Mouse (Mus musculus): ENCODE data around the gene Abcc5.
"Not testable (repeated sequence)": the region's sequence is repeated elsewhere in the genome, so short reads cannot be mapped to it uniquely, and the experiment has no call there.

The Abcc5 gene

GRCm38 (mm10) chr16:20425855-20426598 lies at the start of gene Abcc5:
Gene Abcc5 (minus strand): TSS chr16:20426394.
- DNase-seq (ENCODE audit: low read depth, low spot score): peak; percentile 91

- DNase-seq (ENCODE audit: low read depth, low spot score): no peak
Measured at GRCm38 (mm10) chr16:20475335-20475734, 49.1 kb upstream of the Abcc5 start.

- no peak for DNase-seq (ENCODE audit: low read depth, low spot score)
Measured at GRCm38 (mm10) chr16:20474786-20475185, 48.6 kb upstream of the Abcc5 start.

- no peak for DNase-seq (ENCODE audit: low read depth, low spot score)
Measured at GRCm38 (mm10) chr16:20474211-20474610, 48.0 kb upstream of the Abcc5 start.

GRCm38 (mm10) chr16:20473748-20474147 lies 47.6 kb upstream of the Abcc5 start:
- DNase-seq (ENCODE audit: low read depth, low spot score): no peak

DNA sequence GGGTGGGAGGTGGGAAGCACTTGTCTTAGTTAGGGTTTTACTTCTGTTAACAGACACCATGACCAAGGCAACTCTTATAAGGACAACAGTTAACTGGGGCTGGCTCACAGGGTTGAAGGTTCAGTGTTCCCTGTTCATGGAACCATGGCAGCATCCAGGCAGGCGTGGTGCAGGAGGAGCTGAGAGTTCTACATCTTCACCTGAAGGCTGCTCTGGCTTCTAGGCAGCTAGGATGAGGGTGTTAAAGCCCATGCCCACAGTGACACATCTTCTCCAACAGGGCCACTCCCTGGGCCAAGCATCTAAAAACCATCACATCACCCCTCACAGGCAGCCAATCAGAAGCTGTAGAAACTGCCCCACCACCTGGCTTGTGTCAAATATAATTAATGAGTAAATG lies 45.5 kb upstream of the Abcc5 start:
- no peak for DNase-seq (ENCODE audit: low read depth, low spot score)

GRCm38 (mm10) chr16:20470981-20471380 lies 44.8 kb upstream of the Abcc5 start:
- DNase-seq (ENCODE audit: low read depth, low spot score): no peak

GRCm38 (mm10) chr16:20464725-20465124 lies 38.5 kb upstream of the Abcc5 start:
- DNase-seq (ENCODE audit: low read depth, low spot score): no peak

GRCm38 (mm10) chr16:20458736-20459135 lies 32.5 kb upstream of the Abcc5 start:
- not testable (repeated sequence) for DNase-seq (ENCODE audit: low read depth, low spot score)

DNA sequence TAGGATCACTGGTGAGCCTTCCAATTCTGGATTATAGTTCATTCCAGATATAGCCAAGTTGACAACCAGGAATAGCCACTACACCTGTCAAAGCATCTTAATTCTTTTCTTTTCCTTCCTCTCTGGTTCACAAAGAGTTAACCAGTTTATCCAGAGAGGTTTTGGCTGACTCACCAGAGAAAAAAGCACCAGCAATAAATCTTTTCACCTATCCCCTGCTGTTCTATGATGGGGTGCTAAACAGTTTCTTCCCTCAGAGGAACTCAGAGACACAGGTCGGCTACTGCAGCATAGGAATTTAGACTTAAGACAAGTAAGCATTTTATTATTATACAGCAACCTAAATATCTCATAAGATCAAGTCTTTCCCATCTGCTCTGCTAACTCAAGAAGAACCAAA lies 29.9 kb upstream of the Abcc5 start:
- DNase-seq (ENCODE audit: low read depth, low spot score): no peak

GRCm38 (mm10) chr16:20454155-20454654 lies 28.0 kb upstream of the Abcc5 start:
- no peak for DNase-seq (ENCODE audit: low read depth, low spot score)

DNA sequence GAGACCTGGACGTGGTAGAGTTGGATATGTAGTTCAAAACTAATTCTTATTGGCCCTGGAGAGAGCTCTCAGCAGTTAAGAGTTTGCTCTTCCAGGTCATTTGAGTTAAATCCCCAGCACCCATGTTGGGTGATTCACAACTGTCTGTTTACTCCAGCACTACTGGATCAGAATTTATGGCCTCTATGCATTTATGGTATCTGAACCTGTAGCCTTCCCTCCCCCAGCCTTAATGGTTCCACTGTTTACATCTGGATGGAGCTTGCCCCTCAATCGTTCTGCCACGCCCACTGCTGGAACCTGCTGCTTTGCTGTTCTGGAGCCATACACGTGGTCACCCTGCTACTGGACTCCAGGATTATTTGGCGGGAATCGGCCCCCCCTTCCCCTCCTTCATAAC lies 25.6 kb upstream of the Abcc5 start:
- DNase-seq (ENCODE audit: low read depth, low spot score): no peak

DNA sequence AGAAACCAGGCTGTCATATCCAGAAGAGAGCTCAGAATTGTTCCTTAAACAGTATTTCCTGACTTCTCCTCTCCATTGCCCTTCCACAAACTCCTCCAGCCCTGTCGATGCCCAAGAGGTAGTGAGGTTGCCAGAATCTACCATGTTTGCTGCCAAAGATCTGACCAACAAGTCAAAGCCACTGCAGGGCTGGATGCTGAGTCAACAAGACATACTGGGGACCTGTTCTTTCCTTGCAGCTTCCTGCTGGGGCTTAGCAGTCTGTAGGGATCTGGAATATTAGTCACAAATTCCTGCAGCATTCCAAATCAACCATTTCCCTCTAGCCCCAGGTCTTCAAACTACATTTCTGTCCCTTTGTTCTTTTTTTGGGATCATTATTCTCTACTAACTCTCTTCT lies 19.7 kb upstream of the Abcc5 start:
- no peak for DNase-seq (ENCODE audit: low read depth, low spot score)

DNA sequence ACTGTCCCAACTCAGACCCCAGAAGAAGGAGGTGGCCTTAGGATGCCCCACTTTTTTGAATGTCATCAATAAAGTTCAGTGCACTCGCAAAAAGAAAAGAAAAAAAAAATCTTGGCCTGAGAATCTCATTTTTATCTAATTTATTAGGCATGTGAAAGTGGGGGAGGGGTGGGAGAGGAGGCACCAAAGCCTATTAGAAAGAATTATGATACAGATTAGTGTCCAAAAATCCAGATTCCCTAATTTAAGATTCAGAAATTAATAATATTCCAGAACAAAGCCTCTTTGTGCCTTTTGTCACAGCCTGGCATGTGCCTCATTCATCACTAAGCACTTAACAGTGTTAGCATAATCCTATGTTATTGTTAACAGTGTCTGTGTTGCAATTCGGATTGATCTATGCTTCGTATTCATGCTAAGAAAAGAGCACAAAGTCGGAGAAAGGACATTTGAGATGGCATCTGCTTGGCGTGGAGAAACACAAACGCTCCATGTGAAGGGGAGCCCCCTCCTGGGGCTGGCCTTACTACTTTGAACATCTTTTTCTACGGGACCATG lies 18.7 kb upstream of the Abcc5 start:
- DNase-seq (ENCODE audit: low read depth, low spot score): no peak

GRCm38 (mm10) chr16:20442871-20443270 lies 16.7 kb upstream of the Abcc5 start:
- no peak for DNase-seq (ENCODE audit: low read depth, low spot score)

- no peak for DNase-seq (ENCODE audit: low read depth, low spot score)
Measured at GRCm38 (mm10) chr16:20438673-20439415, 12.7 kb upstream of the Abcc5 start.

- DNase-seq (ENCODE audit: low read depth, low spot score): not testable (repeated sequence)
Measured at GRCm38 (mm10) chr16:20438046-20438445, 11.9 kb upstream of the Abcc5 start.

- no peak for DNase-seq (ENCODE audit: low read depth, low spot score)
Measured at GRCm38 (mm10) chr16:20436281-20436680, 10.1 kb upstream of the Abcc5 start.

DNA sequence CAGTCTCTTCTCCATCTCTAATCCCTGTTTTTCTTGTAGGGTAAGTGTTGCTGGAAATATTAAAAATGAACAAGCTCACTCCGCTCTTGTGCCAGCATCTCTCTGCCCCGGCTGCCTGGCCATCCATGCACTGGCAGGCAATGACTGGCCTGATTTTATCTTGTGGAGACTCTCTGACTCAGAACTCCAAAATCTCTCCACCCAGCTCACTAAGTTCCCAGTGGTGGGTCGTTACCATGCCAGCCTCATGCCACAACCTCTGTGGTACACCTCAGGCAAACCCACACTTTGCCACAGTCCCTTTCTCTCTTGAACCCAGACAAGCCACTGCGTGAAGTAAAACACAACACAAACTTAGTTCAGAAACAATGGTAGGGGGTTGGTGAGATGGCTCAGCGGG lies 3.1 kb upstream of the Abcc5 start:
- no peak for DNase-seq (ENCODE audit: low read depth, low spot score)

DNA sequence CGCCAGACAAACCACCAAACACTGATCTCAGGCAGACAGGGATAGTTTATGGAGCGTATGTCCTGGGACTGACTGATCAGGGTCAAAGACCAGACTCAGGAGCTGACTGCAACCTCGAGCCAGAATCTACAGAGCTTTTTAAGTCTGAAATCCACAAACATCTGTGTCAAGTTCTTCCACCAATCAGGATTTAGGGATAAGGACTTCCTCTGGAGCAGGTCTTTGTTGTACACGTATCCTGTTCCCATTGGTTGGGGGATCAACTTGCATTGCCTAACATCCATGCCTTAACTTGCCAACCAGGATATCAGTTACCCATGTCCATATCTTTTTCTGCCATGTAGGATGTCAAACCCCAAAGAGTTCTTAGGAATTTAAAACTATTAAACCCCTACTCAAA lies 1.4 kb upstream of the Abcc5 start:
- no peak for DNase-seq (ENCODE audit: low read depth, low spot score)

- DNase-seq (ENCODE audit: low read depth, low spot score): no peak
Measured at GRCm38 (mm10) chr16:20424719-20425650, 1.2 kb downstream of the Abcc5 start.

Data from CD4-positive helper T cell, adult 2 months (primary cell).